Mouse (Mus musculus) thymus, adult 2 months (tissue): ENCODE results near the gene Pbx1. TPM values are rescaled to one million over a fixed set of nuclear protein-coding genes. Genes with fewer than 3 reads are reported as not detected.

Experiments used
- DNase-seq: peaks from one replicate; pipeline ENCODE4 v3.0.0; 2021
- H3K27ac ChIP-seq: fragments of 200-500 bp; 2 replicates; pipeline ENCODE4 v1.5.1; 2012; ENCODE audit warnings: low read length, control low read depth; ENCODE audit not compliant: control insufficient read depth, insufficient read depth
- H3K27me3 ChIP-seq: fragments of 200-500 bp; 2 replicates; pipeline ENCODE4 v1.6.1; 2012; ENCODE audit warnings: mild to moderate bottlenecking, low read length, moderate library complexity, mixed read lengths; ENCODE audit not compliant: control insufficient read depth, insufficient read depth
- H3K36me3 ChIP-seq: fragments of 200-500 bp; 2 replicates; pipeline ENCODE4 v1.6.1; 2012; ENCODE audit warnings: mild to moderate bottlenecking, low read length, moderate library complexity; ENCODE audit not compliant: control insufficient read depth, insufficient read depth
- H3K4me1 ChIP-seq: fragments of 200-500 bp; replicated peaks from 2 replicates; pipeline ENCODE4 v1.6.1; 2012; ENCODE audit warnings: low read length; ENCODE audit not compliant: control insufficient read depth, insufficient read depth
- H3K4me3 ChIP-seq: fragments of 200-500 bp; 2 replicates; pipeline ENCODE4 v1.5.1; 2012; ENCODE audit warnings: mild to moderate bottlenecking, low read length, control low read depth, moderate library complexity; ENCODE audit not compliant: control insufficient read depth, insufficient read depth
- CTCF ChIP-seq: fragments of 200-500 bp; IDR thresholded peaks from 2 replicates; pipeline ENCODE4 v1.5.1; 2012; ENCODE audit warnings: mild to moderate bottlenecking, control low read depth, low read length, moderate library complexity, borderline replicate concordance; ENCODE audit not compliant: control insufficient read depth, poor library complexity, insufficient read depth; ENCODE audit errors: extremely low read depth
- POLR2A ChIP-seq: fragments of 200-500 bp; IDR thresholded peaks from 2 replicates; pipeline ENCODE4 v1.6.1; 2012; ENCODE audit warnings: mild to moderate bottlenecking, low read length, control low read depth, moderate library complexity; ENCODE audit not compliant: control insufficient read depth, poor library complexity, insufficient read depth; ENCODE audit errors: extremely low read depth
- WGBS: fragments of 180-500 bp; shearing (Covaris S2); methylation state at CpG from one replicate; pipeline ENCODE4 v1.1.7; 2018; 5-methylcytosine and 5-hydroxymethylcytosine counted together
- polyA plus RNA-seq: library from polyadenylated mRNA; depleted of rRNA; stranded (reverse); fragments of >200 nt; gene quantifications from 2 replicates; pipeline ENCODE4 v1.2.3, GENCODE M21; 2012

Pbx1 gene
- polyA plus RNA-seq, 1 experiment = 13.0 TPM

DNA sequence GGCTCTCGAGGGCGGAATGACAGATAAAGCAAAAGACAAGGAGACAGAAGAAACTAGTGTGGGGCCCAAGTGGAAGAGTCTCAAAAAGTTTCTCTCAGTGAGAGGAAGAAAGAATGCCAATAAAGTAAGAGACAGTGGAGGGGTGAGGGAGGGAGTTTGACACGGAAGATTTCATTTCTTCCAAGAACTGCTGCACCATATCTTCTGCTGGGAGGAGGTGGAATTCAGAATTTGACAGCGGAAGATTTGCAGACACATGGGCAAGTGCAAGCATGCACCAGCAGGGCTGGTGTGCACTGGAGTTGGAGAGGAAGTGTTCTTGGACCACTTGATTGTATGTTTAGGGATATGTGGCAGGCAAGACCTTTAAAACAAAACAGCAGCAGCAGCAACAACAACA lies 163.8 kb downstream of the Pbx1 start:
- no peak for DNase-seq
- no peaks in the 10 kb centered on the region for H3K36me3 ChIP-seq
- H3K27me3 ChIP-seq = no peaks in the 10 kb centered on the region
- H3K4me1 ChIP-seq = no peaks in the 10 kb centered on the region; the same call in 1 of the 2 replicates
- H3K27ac ChIP-seq = no peak overlapping the region
- WGBS = 85% methylated on average over 4 of the region's 4 CpGs
- TF ChIP-seq CTCF (no peak), POLR2A (no peak)
- no peak overlapping the region for H3K4me3 ChIP-seq

DNA sequence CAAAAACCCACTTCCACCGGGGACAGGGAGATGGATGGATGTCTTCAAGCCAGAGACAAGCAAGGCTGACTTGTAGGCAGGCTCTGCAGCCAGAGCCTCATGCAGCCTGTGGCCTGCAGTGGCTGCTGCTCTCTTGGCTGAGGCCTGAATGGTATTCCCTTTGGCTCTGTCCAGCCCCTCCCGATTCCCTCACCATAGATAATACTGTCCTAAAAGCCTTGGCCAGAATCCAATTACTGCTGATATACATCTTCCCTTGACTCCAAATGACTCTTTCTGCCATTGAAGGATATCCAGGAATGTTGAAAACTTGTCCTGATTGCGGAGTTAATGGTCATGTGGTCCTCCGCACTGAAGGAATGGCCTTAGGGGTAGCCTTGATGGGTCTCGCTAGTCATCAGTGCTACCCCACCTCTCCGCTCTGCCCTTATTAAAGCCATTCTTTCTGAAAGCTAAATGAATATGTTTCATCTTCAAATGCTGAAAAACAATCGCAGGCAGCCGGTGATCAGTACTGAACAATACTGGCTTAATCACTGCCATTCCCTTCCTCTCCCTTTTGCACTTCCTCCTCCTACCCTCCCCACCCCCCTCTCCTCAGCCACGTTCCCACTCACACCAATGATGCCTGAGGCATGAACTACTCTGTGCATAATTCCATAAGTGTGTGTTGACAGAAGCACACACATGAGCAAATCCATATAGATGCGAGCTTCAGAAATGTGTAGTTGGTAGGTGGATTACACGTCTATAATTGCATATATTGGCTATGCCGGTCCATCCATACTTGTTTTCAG lies 166.3 kb downstream of the Pbx1 start:
- H3K4me3 ChIP-seq = no peak overlapping the region
- no peaks in the 10 kb centered on the region for H3K27me3 ChIP-seq
- no peak for TF ChIP-seq POLR2A
- H3K27ac ChIP-seq = no peak overlapping the region
- WGBS = 92% methylated on average over 12 of the region's 12 CpGs
- no peaks in the 10 kb centered on the region; the same call in 1 of the 2 replicates for H3K4me1 ChIP-seq
- no peak for DNase-seq
- H3K36me3 ChIP-seq = no peaks in the 10 kb centered on the region

DNA sequence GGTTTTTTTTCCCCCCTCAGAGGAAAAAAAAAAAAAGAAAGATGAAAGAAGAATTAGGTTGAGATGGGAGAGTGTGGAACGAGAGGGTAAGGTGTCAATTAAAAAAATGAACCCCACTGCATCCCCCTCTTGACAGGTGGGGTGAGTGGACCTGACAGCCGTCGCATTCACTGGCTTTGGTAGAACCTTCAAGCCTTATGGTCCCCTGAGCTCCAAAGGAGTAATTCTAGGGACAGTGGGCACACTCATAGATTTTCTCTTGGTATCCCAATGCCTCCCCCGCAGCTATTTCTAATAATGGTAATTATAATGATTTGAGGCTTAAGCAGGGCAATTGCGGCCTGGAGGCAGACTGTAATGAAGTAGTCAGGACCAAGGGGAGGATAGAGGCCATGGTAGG lies 167.0 kb downstream of the Pbx1 start:
- DNase-seq = no peak
- 93% methylated on average over 5 of the region's 5 CpGs for WGBS
- no peaks in the 10 kb centered on the region; the same call in 1 of the 2 replicates for H3K4me1 ChIP-seq
- H3K27ac ChIP-seq = no peak overlapping the region
- H3K36me3 ChIP-seq = no peaks in the 10 kb centered on the region
- H3K27me3 ChIP-seq = no peaks in the 10 kb centered on the region
- no peak overlapping the region for H3K4me3 ChIP-seq
- no peak for TF ChIP-seq POLR2A
- no peak for TF ChIP-seq CTCF

DNA sequence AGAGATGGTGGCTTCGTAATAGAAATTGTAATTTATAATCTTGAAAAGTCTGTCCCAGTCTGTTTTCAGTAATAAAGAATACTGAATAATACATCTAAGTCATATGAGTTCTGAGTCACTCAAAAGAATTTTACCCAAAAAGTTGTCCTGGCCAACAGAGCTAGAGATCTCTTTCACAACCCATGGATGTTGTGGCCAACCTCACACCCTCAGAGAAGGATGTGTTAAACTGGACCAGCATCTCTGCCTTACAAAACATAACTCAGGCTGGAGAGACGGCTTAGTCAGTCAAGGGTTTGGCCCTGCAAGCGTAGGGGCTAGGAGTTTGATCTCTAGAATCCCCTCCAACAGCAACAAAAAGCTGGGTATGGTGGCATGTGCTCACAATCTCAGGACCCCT lies 171.7 kb downstream of the Pbx1 start:
- Histone ChIP-seq H3K27ac (no peak overlapping the region), H3K36me3 (no peaks in the 10 kb centered on the region), H3K4me3 (no peak overlapping the region), H3K4me1 (no peaks in the 10 kb centered on the region), H3K27me3 (no peaks in the 10 kb centered on the region)
- WGBS = 91% methylated on average over 3 of the region's 3 CpGs
- no peak for TF ChIP-seq POLR2A
- no peak for TF ChIP-seq CTCF
- no peak for DNase-seq

DNA sequence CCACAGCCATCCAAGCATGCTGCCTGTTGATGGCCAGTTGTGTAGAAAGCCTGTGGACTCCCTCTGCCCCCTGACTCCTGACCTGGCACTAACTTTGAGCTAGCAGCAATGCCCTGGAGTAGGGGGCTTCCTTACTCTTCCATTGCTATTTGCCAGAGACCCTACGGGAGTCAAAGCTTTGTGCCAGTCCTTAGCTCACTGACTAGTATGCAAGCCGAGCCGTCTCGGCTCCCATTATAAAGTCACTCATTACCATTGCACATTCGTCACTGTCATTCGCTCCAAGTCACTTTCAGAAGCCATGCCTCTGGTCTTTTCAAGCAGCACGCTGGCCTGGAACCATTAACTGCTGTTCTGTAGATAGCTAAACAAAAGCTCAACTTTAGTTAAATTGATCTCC lies 173.2 kb downstream of the Pbx1 start:
- no peak overlapping the region for H3K4me3 ChIP-seq
- H3K27me3 ChIP-seq = no peaks in the 10 kb centered on the region
- no peak for DNase-seq
- 96% methylated on average over 7 of the region's 7 CpGs for WGBS
- TF ChIP-seq CTCF = no peak
- TF ChIP-seq POLR2A = no peak
- H3K4me1 ChIP-seq = no peaks in the 10 kb centered on the region
- no peaks in the 10 kb centered on the region for H3K36me3 ChIP-seq
- H3K27ac ChIP-seq = no peak overlapping the region

DNA sequence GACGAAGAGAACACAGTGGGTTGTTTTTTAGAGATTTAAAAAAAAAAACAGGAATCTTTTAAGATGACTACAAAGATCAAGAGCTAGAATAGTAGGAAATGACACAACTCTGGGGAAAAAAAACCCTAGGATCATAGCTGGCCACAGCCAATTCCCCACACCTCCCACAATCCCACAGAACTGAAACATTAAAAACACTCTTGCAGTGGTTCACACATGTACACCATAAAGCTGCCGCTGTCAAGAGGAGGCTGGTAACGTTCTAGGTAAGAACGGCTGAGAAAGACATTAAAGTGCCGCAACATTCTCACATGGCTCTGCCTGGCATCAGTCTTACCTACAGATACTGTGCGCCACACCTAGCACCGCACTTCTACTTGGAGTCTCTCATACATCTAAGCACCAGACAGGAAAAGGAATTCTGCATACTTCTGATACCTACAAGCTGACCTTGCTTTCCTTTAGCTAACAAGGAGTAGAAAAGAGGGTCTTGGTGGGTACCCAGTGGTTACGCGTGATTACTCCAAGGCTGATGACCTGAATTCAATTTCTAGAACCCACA lies 176.6 kb downstream of the Pbx1 start:
- DNase-seq = no peak
- H3K27ac ChIP-seq = no peak overlapping the region
- TF ChIP-seq POLR2A (no peak), CTCF (no peak)
- no peak overlapping the region for H3K4me3 ChIP-seq
- H3K27me3 ChIP-seq = no peaks in the 10 kb centered on the region
- WGBS = 97% methylated on average over 9 of the region's 9 CpGs
- H3K4me1 ChIP-seq = no peaks in the 10 kb centered on the region
- H3K36me3 ChIP-seq = no peaks in the 10 kb centered on the region

DNA sequence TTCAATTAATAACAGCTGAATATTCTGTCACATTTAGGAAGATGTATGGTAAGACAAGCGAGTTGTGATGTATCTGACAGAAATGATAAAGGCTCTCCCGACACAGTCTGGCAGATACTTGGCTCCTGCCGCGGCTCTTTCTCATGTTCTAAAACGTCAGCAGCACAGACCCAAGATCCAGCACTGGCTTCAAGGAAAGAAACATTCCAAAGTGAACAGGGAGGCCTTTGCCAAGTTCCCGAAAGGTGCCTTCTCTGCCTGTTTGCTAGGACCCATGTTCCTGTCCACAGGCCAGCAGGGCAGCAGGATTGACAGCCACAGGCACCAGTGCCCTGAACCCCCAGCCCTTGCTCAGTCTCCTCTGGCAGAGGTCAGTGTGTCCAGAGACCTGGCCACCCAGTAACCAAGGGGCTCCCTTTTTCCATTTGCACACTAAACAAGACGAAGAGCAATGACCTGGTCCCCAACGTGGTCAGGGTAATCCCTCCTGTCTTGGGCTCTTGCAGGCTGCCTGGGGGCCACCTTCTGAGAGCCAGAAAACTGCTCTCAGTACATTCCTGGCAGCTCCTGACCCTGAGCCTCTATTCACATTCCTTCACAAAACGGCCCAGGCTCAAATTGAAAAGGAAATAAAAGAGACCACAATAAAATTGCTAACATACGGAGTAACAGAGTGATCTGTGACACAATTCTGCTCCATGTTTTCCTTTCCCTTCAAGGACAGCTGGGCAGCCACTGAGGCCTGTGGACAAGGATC lies 184.9 kb downstream of the Pbx1 start:
- Histone ChIP-seq H3K27ac (no peak overlapping the region), H3K36me3 (no peaks in the 10 kb centered on the region), H3K4me3 (no peak overlapping the region), H3K27me3 (no peaks in the 10 kb centered on the region), H3K4me1 (no peaks in the 10 kb centered on the region)
- no peak for DNase-seq
- TF ChIP-seq POLR2A = no peak
- no peak for TF ChIP-seq CTCF
- WGBS = 87% methylated on average over 10 of the region's 10 CpGs
